Mouse (Mus musculus) hindbrain, embryonic 10.5 days (tissue): ENCODE data around the gene Metap1. TPM values are rescaled to one million over a fixed set of nuclear protein-coding genes. Genes with fewer than 3 reads are reported as not detected.

Experiments used
- DNase-seq: peaks from one replicate; pipeline ENCODE4 v3.0.0-alpha.2; 2017; ENCODE audit warnings: low spot score
- H3K27ac ChIP-seq: fragments of 300-500 bp; sonication (generic); 2 replicates; pipeline ENCODE4 v1.5.1; 2016; ENCODE audit warnings: mild to moderate bottlenecking, moderate library complexity
- H3K27me3 ChIP-seq: fragments of 300-500 bp; sonication (generic); 2 replicates; pipeline ENCODE4 v1.6.1; 2016; ENCODE audit warnings: mild to moderate bottlenecking; ENCODE audit not compliant: poor library complexity, insufficient read depth, severe bottlenecking
- H3K36me3 ChIP-seq: fragments of 300-500 bp; sonication (generic); 2 replicates; pipeline ENCODE4 v1.6.1; 2016; ENCODE audit warnings: mild to moderate bottlenecking, moderate library complexity
- H3K4me1 ChIP-seq: fragments of 300-500 bp; sonication (generic); replicated peaks from 2 replicates; pipeline ENCODE4 v1.6.1; 2016; ENCODE audit warnings: mild to moderate bottlenecking
- H3K4me3 ChIP-seq: fragments of 300-500 bp; sonication (generic); 2 replicates; pipeline ENCODE4 v1.5.1; 2016; ENCODE audit warnings: mild to moderate bottlenecking, moderate library complexity
- H3K9me3 ChIP-seq: fragments of 300-500 bp; sonication (generic); 2 replicates; pipeline ENCODE4 v1.6.1; 2016; ENCODE audit warnings: mild to moderate bottlenecking, moderate library complexity
- WGBS: fragments of 180-500 bp; shearing (Covaris S2); methylation state at CpG from one replicate; pipeline ENCODE4 v1.1.7; 2016; 5-methylcytosine and 5-hydroxymethylcytosine counted together
- polyA plus RNA-seq: library from polyadenylated mRNA; unstranded; fragments of >200 nt; fragmentation: Nextera tagmentation; extraction: Ambion mirVana; gene quantifications from 2 replicates; pipeline ENCODE4 v1.2.1, GENCODE M21; 2016

Metap1 gene
- 51.3 and 53.8 TPM in 2 replicates for polyA plus RNA-seq

GRCm38 (mm10) chr3:138489327-138490033, at the start of gene Metap1:
Gene Metap1 (minus strand): TSS chr3:138489515.
- peak; percentile 97 for DNase-seq
- Histone ChIP-seq H3K27ac (peak within 1 kb of the TSS; percentile 94), H3K4me3 (peak within 1 kb of the TSS; percentile 92), H3K4me1 (peaks cover 14% of the 10 kb centered on the region), H3K36me3 (peaks cover 29% of the 10 kb centered on the region), H3K27me3 (no peaks in the 10 kb centered on the region), H3K9me3 (no peaks in the 10 kb centered on the region)
- WGBS = under 1% methylated on average over 54 of the region's 65 CpGs

DNA sequence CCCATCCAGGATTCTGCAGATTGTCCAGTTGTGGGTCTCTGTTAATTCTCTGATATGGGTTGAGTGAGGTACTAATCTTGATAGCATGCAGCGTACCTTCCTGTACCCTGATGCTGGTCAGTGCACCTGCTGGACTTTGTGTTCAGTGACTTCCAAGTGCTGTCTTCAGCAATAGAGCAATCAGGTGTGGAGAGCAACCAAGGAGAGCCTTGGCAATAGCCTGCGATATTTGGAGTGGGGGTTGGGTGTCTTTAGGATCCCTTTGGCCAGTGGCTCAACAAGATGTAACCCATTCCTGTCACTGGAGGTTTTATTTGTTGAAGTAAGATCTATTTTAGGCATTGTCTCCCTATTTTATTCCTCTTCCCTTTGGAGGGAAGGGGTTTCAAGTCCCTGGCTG, 46.7 kb upstream of the Metap1 start:
- Histone ChIP-seq H3K4me3 (no peak overlapping the region), H3K9me3 (no peaks in the 10 kb centered on the region), H3K4me1 (peaks cover 6% of the 10 kb centered on the region), H3K36me3 (peaks cover 22% of the 10 kb centered on the region), H3K27me3 (no peaks in the 10 kb centered on the region), H3K27ac (no peak overlapping the region)
- WGBS = 95% methylated on average over 2 of the region's 2 CpGs
- DNase-seq = no peak

DNA sequence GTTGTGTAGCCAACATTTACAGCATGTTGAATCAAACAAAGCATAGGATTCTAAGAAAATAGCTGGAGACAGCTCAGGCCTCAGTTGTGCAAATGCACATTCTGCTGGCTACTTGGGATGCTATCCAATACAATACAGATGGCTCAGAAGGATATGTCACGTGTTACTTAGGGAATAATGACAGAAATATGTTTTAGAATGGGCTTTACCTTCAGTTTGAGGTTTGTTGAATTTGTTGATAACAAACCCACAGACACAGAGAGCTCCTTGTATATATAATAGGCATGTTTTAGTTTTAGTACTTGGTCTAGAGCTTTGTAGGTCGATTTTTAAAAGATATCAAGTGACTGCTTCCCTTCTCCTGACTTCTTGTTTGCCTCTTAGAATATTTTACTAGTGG, 43.4 kb upstream of the Metap1 start:
- Histone ChIP-seq H3K4me3 (no peak overlapping the region), H3K4me1 (peaks cover 31% of the 10 kb centered on the region), H3K36me3 (peaks cover 22% of the 10 kb centered on the region), H3K27ac (no peak overlapping the region), H3K27me3 (no peaks in the 10 kb centered on the region), H3K9me3 (no peaks in the 10 kb centered on the region)
- 80% methylated on average over 2 of the region's 2 CpGs for WGBS
- no peak for DNase-seq

GRCm38 (mm10) chr3:138531479-138532181, 42.3 kb upstream of the Metap1 start:
- DNase-seq = no peak
- Histone ChIP-seq H3K4me3 (no peak overlapping the region), H3K9me3 (no peaks in the 10 kb centered on the region), H3K4me1 (peaks cover 32% of the 10 kb centered on the region), H3K27me3 (no peaks in the 10 kb centered on the region), H3K27ac (no peak overlapping the region), H3K36me3 (peaks cover 18% of the 10 kb centered on the region)
- WGBS = 69% methylated on average over 12 of the region's 12 CpGs

DNA sequence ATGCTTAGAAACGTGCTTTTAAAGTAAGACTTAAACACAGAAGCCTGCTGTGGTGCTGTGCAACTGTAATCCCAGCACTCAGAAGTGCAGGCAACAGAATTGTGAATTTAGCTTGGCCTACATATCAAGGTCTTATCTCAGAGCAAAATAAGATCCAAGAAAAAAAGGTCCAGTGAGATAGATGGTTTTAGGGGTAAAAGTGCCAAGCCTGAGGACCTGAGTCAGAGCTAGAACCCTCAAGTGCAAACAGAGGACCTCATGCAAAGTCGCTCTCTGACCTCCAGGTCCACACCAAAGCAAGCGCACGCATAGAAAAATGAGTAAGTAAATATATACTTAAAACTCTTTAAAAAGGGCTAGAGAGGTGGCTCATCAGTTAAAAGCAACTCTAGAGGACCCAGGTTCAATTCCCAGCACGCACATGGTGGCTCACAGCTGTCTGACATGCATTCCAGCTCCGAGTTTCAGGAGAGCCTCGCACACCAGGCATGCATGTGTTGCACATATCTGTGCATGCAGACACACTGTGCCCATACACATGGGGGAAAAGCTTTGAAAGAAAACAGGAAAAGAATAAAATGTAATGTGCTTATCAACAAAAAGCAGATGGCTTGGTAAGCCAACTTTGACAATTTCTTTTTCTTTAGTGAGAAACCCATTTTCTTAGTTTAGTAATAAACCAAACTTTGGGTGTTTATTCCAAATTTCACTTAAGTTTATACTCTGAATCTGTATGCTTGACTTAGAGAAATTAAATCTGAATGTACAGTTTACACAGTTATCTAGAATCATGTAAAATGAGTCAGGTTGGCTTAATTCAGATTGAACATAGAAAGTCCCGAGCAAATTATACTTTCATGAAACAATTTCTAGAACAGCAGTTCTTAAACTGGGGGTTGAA, 41.5 kb upstream of the Metap1 start:
- 85% methylated on average over 8 of the region's 8 CpGs for WGBS
- Histone ChIP-seq H3K4me1 (peaks cover 40% of the 10 kb centered on the region), H3K27ac (no peak overlapping the region), H3K4me3 (no peak overlapping the region), H3K9me3 (no peaks in the 10 kb centered on the region), H3K36me3 (peaks cover 12% of the 10 kb centered on the region), H3K27me3 (peaks cover 2% of the 10 kb centered on the region; the same call in 1 of the 2 replicates)
- DNase-seq = no peak

GRCm38 (mm10) chr3:138528265-138528664, 39.0 kb upstream of the Metap1 start:
- H3K36me3 ChIP-seq = no peaks in the 10 kb centered on the region
- DNase-seq = no peak
- no peaks in the 10 kb centered on the region for H3K9me3 ChIP-seq
- H3K4me3 ChIP-seq = peak overlapping the region; percentile 96
- WGBS = 3% methylated on average over 16 of the region's 16 CpGs
- H3K27me3 ChIP-seq = peaks cover 10% of the 10 kb centered on the region
- peak overlapping the region; percentile 100 for H3K27ac ChIP-seq
- H3K4me1 ChIP-seq = peaks cover 45% of the 10 kb centered on the region

DNA sequence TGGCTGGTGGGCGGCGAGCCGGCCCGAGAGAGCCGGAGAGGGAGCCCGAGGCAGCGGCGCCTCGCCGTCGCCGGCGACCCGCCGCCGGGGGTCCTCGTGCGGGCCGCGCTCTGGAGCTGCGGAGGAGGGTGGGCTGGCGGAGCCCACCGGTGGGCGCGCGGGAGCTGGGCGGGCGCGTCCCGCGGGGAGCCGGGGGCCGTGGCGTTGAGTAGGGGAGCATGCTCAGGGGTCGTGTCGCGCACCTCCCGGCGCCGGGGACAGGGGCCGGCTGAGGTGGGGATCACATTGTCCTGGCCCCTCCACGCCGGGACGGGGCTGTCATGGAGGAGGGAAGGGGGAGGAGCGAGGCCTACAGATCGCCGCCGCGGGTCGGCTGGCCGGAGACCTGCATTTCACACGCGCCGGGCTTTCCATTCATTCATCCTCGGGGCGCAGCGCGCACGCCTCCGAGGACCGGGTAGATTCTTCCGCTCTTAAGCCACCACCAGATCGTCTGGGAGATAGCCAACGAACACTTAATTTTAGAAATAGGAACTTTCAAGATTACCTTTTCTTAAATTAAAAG, 38.4 kb upstream of the Metap1 start:
- Histone ChIP-seq H3K9me3 (no peaks in the 10 kb centered on the region), H3K4me1 (peaks cover 45% of the 10 kb centered on the region), H3K36me3 (no peaks in the 10 kb centered on the region), H3K27me3 (peaks cover 10% of the 10 kb centered on the region), H3K4me3 (peak overlapping the region; percentile 96), H3K27ac (peak overlapping the region; percentile 100)
- under 1% methylated on average over 64 of the region's 64 CpGs for WGBS
- DNase-seq = peak; percentile 89

DNA sequence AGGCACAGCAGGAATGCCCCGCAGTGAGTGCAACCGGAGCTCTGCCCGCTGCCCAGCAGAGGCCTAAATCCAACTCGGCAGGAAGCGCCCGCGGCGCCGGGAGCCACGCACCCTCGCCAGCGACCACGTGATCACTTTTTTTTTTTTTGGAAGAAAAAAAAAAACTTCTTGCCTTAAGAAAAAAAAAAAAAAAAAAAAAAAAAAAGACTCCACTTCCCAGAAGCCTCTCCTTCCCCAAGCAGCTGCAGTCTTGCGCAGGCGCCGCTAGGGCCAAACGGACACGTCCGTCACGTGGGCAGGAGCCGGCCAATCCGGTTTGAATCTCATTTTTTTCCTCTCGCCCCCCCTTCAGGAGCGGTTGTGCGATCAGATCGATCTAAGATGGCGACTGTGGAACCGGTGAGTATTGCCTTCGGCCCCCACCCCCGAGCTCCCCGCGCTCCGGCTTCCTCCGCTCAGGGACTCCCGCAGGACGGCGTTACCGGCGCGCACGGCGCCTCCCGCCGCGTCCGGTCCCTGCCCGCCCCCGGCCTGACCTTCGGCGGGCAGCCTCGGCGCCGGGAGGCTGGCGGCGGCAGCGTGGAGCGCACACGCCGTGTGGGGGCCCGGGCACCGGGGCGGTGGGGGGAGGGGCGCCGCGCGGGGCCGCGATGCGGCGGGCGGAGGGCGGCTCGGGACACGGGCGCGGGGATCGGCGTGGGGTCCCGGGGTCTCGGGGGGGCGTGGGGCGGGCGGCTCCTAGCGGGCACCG, 37.8 kb upstream of the Metap1 start:
- Histone ChIP-seq H3K9me3 (no peaks in the 10 kb centered on the region), H3K27ac (peak overlapping the region; percentile 100), H3K4me3 (peak overlapping the region; percentile 96), H3K27me3 (peaks cover 10% of the 10 kb centered on the region), H3K36me3 (no peaks in the 10 kb centered on the region), H3K4me1 (peaks cover 45% of the 10 kb centered on the region)
- DNase-seq = peak; percentile 97
- under 1% methylated on average over 84 of the region's 85 CpGs for WGBS

DNA sequence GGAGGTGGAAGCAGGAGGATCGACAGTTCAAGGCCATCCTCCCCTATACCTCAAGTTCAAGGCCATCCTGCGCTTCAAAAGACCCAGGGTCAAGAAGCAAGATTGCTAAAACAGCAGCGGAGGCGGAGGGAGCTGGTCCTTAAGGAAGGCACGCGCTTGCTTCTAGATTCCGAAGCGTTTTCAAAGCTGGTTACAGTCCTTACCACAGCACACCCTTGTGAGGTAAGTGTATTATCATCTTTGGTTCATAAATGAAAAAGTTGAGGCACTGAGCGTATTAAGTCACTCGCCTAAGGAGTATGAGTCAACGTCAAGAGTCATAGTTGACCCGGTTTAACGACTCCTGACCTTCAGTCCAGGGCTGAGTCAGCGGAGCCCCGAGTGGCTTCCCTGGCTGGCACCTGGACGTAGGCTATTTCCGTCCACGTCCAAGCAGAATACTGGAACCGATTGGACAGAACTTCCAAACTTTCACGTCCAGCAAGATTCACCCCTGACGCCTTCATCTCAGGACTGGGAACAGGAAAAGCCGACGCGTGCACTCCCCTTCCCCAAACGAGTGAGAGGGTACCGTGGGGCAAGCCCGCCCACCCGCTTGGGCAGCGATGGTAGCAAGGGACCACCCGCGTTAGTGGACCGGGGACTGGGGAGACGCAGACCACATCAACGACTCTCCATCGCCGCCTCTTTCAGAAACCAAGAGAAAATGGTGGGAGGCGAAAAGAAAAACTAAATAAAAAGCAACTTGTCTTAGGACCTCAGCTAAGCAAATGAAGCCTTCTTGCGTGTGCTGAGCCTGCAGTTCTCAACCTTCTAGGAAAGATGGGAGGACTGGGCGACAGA, 37.0 kb upstream of the Metap1 start, which contains the start of gene Eif4e:
Eif4e (plus strand) TSS at position 107 of the 843 bp plus-strand sequence.
- Histone ChIP-seq H3K4me3 (peak within 1 kb of the TSS; percentile 96), H3K36me3 (no peaks in the 10 kb centered on the region), H3K27ac (peak within 1 kb of the TSS; percentile 100), H3K27me3 (peaks cover 10% of the 10 kb centered on the region), H3K9me3 (no peaks in the 10 kb centered on the region), H3K4me1 (peaks cover 42% of the 10 kb centered on the region)
- 2% methylated on average over 39 of the region's 39 CpGs for WGBS
- DNase-seq = no peak

DNA sequence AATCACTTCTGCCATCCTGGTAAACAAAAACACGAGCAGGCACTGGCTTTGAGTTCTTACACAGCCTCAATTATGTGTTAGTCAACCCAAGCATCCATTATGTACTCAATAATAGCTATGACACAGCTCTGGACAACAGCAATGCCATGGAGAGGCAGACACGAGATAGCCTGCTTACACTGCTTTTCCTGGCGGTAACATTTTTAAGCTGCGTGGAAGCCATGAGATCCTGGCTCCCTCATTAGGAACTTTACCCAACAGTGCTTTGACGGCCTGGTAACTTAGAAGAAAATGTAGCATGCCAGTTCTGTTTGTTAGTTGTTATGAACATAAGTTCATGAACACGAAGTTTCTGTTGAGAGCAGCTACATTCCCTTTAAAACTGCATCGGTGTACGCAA, 36.2 kb upstream of the Metap1 start:
- peak overlapping the region; percentile 96; the same call in 1 of the 2 replicates for H3K4me3 ChIP-seq
- 48% methylated on average over 8 of the region's 8 CpGs for WGBS
- peaks cover 10% of the 10 kb centered on the region for H3K27me3 ChIP-seq

GRCm38 (mm10) chr3:138523956-138524355, 34.6 kb upstream of the Metap1 start:
- WGBS = 92% methylated on average over 4 of the region's 4 CpGs
- Histone ChIP-seq H3K4me3 (no peak overlapping the region), H3K36me3 (no peaks in the 10 kb centered on the region), H3K4me1 (peaks cover 21% of the 10 kb centered on the region), H3K27me3 (peaks cover 10% of the 10 kb centered on the region), H3K27ac (no peak overlapping the region), H3K9me3 (no peaks in the 10 kb centered on the region)
- DNase-seq = no peak

More for the DNA sequence above, 36.2 kb upstream of the Metap1 start:
- Histone ChIP-seq H3K9me3 (no peaks in the 10 kb centered on the region), H3K4me1 (peaks cover 34% of the 10 kb centered on the region), H3K36me3 (no peaks in the 10 kb centered on the region), H3K27ac (no peak overlapping the region; the same call in 1 of the 2 replicates)
- no peak for DNase-seq
